Mouse (Mus musculus): Measurements from ENCODE around the gene Klhl33. TPM values are rescaled to one million over a fixed set of nuclear protein-coding genes. Genes with fewer than 3 reads are reported as not detected.
"Not testable (repeated sequence)": the region's sequence is repeated elsewhere in the genome, so short reads cannot be mapped to it uniquely, and the experiment has no call there.

Klhl33 gene
- total RNA-seq (2021), result 1 to 10 TPM in 1 of 2 experiments, under 1 TPM in 1; 0.46 to 1.0 TPM
- 0.45 and 1.0 TPM in 2 replicates for polyA plus RNA-seq (2012; rRNA removed)
- long read RNA-seq, partial matches to known transcripts, result 0 of 1 reads
- long read RNA-seq, other reads (novel, unspliced or antisense), result 0 of 1 reads

- DNase-seq, result no peak
These were observed at the start of gene Klhl33 for GRCm38 (mm10) chr14:50897374-50897765. Gene Klhl33, minus strand, starts transcription at chr14:50897507.

DNA sequence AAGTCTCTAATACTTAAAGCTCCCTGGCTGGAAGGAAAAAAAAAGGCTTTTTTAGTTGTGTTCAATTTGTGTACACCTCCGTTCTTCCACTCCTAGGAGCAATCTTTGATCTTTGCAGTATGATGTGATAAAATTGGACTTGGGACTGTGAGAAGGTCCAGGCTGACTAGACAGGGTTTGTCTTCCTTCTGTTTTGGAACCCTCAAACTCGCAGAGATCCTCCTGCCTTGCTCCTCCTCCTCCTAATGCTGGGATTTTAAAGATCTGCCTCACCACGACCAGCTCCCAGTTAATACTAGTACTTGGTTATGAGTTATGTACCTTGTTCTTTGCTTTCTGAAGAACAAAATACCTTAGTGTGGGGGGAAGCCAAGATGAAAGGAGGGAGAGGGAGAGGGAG lies 48.2 kb upstream of the Klhl33 start:
- not testable (repeated sequence) for DNase-seq

DNA sequence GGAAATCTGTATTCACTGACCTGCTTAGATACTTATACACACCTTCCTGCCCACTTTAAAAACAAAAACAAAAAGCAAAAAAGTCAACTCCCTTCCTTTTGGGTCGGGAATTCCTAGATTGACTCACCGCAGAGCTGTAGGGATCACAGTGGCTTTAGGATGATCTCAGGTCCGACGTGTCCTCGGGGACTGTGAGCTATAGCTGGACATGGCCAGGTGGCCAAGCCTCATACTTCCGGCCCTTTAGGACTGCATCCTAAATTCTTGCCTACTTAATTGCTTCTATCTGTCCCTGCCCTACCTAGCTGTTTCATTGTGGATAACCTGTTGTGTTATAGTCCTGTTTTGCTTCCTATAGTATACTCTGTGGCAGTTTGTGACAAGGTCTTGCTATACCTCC lies 47.8 kb upstream of the Klhl33 start:
- not testable (repeated sequence) for DNase-seq

GRCm38 (mm10) chr14:50944668-50945033 lies 47.3 kb upstream of the Klhl33 start:
- not testable (repeated sequence) for DNase-seq

GRCm38 (mm10) chr14:50943932-50944667 lies 46.8 kb upstream of the Klhl33 start, which contains the start of gene Gm49342:
Gene Gm49342, plus strand, starts transcription at chr14:50944517.
- DNase-seq, result peak; percentile 98

GRCm38 (mm10) chr14:50938940-50939339 lies 41.6 kb upstream of the Klhl33 start:
- DNase-seq, result no peak

GRCm38 (mm10) chr14:50938119-50938908 lies 41.0 kb upstream of the Klhl33 start:
- DNase-seq, result no peak

- no peak for DNase-seq
These were observed 39.3 kb upstream of the Klhl33 start for GRCm38 (mm10) chr14:50936649-50937048.

DNA sequence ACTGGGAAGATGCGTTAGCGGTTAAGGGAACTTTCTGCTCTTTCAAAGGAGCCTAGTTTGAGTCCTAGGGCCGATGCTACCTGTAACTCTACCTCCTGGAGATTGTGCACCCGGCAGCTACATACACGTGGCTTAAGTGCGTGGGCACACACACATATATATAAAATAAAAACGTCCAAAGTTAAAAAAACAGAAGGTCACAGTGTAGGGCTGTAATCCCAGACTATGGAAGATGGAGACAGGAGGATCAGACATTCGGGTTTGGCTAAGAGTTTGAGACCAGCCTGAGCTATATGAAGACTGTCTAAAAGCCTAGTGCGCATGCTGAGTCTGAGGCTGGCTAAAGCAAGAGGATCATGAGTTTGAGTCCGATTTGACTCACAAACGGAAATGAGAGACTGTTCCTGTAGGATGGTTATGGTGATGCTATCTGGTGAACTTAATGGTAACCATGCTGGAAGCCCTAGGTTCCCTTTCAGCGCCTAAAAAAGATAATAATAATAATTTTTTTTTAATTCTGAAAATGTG lies 34.2 kb upstream of the Klhl33 start:
- no peak for DNase-seq

- DNase-seq, result peak; percentile 100
These were observed 33.6 kb upstream of the Klhl33 start, which contains the start of the genes Pip4p1 and Pnp for GRCm38 (mm10) chr14:50930754-50931492. Gene Pip4p1, minus strand, starts transcription at chr14:50930856. Gene Pnp, plus strand, starts transcription at chr14:50931082.

DNA sequence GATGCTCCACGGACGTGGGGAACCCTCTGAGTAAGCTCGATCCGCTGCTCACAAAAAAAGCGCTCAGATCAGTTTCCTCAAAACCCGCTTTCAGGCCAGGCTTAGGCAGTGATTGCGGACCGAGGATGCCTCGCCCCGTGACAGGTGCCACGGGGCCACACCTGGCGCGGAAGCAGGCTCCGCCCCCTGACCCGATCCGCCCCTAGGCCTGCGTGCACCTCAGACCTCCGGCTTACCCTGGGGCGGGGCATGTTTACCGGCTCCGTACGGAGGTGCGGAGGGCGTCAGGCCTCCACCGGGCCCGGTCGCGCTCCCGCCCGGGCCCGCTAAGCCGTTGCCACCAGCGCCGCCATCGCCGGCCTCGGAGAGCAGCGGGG lies 33.1 kb upstream of the Klhl33 start:
- DNase-seq, result no peak

GRCm38 (mm10) chr14:50929951-50930350 lies 32.6 kb upstream of the Klhl33 start:
- DNase-seq, result peak; percentile 21

GRCm38 (mm10) chr14:50927366-50927765 lies 30.1 kb upstream of the Klhl33 start:
- no peak for DNase-seq

GRCm38 (mm10) chr14:50925111-50925920 lies 28.0 kb upstream of the Klhl33 start:
- no peak for DNase-seq

DNA sequence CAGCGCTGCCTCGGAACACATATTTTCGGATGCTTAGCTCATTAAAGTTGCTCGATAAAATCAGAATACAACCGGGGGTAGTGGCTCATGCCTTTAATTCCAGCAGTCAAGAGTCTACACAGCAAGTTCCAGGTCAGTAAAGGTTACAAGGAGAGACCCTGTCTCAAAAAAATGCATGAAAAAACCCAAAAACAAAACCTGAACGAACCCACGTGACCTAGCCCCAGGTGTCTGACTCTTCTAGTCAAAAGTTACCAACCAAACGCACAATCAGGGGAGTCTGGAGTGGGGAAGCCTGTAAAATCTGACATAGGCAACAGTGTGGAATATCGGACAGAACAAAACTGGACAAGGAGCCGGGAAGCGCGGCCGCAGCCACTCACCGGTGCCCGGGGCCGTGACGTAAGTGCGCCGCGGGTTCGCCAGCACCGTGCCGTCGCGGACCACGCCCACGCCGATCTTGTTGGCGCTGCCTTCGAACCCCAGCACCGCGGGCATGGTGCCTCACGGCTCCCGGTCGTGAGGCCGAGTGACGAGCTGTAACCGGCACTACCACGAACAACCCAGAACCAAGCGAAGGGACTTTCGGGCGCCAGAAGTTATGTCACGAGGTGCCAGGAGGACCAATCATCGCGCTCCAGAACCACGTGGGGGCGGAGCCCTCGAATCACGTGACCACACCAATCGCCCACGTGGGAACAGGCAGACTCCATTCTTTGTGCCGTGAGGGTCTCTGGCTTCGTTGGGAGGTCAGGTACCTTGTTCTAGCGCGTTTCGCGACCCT lies 27.2 kb upstream of the Klhl33 start, which contains the start of the genes Osgep and Apex1:
Osgep (minus strand) TSS at position 613 of the 784 bp plus-strand sequence.
Apex1 (plus strand) TSS at position 688 of the 784 bp plus-strand sequence.
- peak; percentile 97 for DNase-seq

GRCm38 (mm10) chr14:50923437-50923836 lies 26.1 kb upstream of the Klhl33 start:
- DNase-seq, result not testable (repeated sequence)

DNA sequence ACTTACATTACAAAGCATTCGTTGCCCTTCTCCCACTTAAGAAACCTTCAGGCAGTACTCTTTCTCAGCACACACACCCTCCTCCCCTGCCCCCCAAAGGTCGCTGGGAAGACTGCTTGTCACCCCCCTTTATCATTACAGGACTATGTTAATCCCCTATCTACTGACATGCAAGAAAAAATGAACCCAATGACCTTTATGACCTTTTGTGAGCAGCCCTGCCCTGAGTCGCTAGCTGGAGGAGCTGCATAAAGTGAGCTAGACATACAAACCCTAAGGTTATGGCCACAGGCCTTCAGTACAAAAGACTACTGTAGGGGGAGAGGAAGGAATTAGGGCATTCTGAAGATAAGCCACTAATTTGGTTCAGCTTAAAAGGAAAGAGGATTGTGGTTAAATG lies 14.0 kb upstream of the Klhl33 start:
- no peak for DNase-seq

- no peak for DNase-seq
These were observed 10.8 kb upstream of the Klhl33 start for GRCm38 (mm10) chr14:50908126-50908525.

- DNase-seq, result not testable (repeated sequence)
These were observed 8.0 kb upstream of the Klhl33 start for GRCm38 (mm10) chr14:50905327-50905726.

DNA sequence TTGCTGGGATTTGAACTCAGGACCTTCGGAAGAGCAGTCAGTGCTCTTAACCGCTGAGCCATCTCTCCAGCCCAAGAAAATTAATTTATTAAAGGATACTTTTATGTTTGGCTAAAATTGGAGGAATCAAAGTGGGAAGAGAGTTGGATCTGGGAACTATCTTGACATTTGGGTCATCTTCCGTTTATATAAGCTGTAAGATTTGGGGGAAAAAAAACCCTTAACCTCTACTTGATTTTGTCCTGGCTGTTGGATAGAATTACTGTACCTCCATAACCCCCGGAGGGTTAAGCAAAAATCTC lies 7.5 kb upstream of the Klhl33 start:
- no peak for DNase-seq
